Mouse (Mus musculus) hindbrain, postnatal 0 days (tissue): ENCODE data around the gene Cers4. TPM values are rescaled to one million over a fixed set of nuclear protein-coding genes. Genes with fewer than 3 reads are reported as not detected.

ENCODE experiments used
- ATAC-seq: fragments of 200-750 bp; cut with Nextera tagmentation; 2 replicates; pipeline ENCODE4 v1.8.0; 2017; ENCODE audit warnings: mild to moderate bottlenecking, moderate TSS enrichment, moderate library complexity
- DNase-seq: peaks from one replicate; pipeline ENCODE4 v3.0.0-alpha.2; 2015; ENCODE audit warnings: low spot score
- H3K27ac ChIP-seq: fragments of 300-500 bp; sonication (generic); 2 replicates; pipeline ENCODE4 v1.5.1; 2014; ENCODE audit warnings: mild to moderate bottlenecking
- H3K27me3 ChIP-seq: fragments of 300-500 bp; sonication (generic); 2 replicates; pipeline ENCODE4 v1.6.1; 2014; ENCODE audit warnings: low read length, mixed read lengths; ENCODE audit not compliant: insufficient read depth
- H3K36me3 ChIP-seq: fragments of 300-500 bp; sonication (generic); 2 replicates; pipeline ENCODE4 v1.6.1; 2014; ENCODE audit warnings: low read length, mixed read lengths; ENCODE audit not compliant: insufficient read depth
- H3K4me1 ChIP-seq: fragments of 300-500 bp; sonication (generic); 2 replicates; pipeline ENCODE4 v1.6.1; 2014; ENCODE audit warnings: antibody characterized with exemption, low read length, mixed read lengths; ENCODE audit not compliant: insufficient read depth
- H3K4me2 ChIP-seq: fragments of 300-500 bp; sonication (generic); 2 replicates; pipeline ENCODE4 v1.6.1; 2014; ENCODE audit warnings: low read depth, mild to moderate bottlenecking, low read length, moderate library complexity, mixed read lengths
- H3K4me3 ChIP-seq: fragments of 300-500 bp; sonication (generic); 2 replicates; pipeline ENCODE4 v1.5.1; 2014; ENCODE audit warnings: low read length
- H3K9ac ChIP-seq: fragments of 300-500 bp; sonication (generic); replicated peaks from 2 replicates; pipeline ENCODE4 v1.6.1; 2014; ENCODE audit warnings: mild to moderate bottlenecking, low read length, moderate library complexity, mixed read lengths
- H3K9me3 ChIP-seq: fragments of 300-500 bp; sonication (generic); 2 replicates; pipeline ENCODE4 v1.6.1; 2016; ENCODE audit warnings: low read length, mixed read lengths
- CTCF ChIP-seq: IDR thresholded peaks from 2 replicates; pipeline ENCODE4 v1.5.1; 2016; ENCODE audit warnings: antibody characterized with exemption, control low read depth, low read depth
- WGBS: fragments of 180-500 bp; shearing (Covaris S2); extraction: QIAGEN DNeasy Blood & Tissue Kit; methylation state at CpG from one replicate; pipeline ENCODE4 v1.1.7; 2014; 5-methylcytosine and 5-hydroxymethylcytosine counted together
- polyA plus RNA-seq: library from polyadenylated mRNA; unstranded; fragments of >200 nt; fragmentation: Nextera tagmentation; extraction: Ambion mirVana; gene quantifications from 2 replicates; pipeline ENCODE4 v1.2.1, GENCODE M21; 2015
- total RNA-seq: library from RNA; depleted of rRNA; stranded (reverse); fragments of >200 nt; gene quantifications from 2 replicates; pipeline ENCODE4 v1.2.3, GENCODE M21; 2014; rRNA removed

Gene Cers4
- total and polyA plus RNA-seq, 2 experiments from 2014 or later = 50.9 to 63.0 TPM

GRCm38 (mm10) chr8:4510824-4511223 lies 18.0 kb downstream of the Cers4 start:
- WGBS = 89% methylated on average over 4 of the region's 4 CpGs
- H3K9ac ChIP-seq = no peak overlapping the region
- H3K9me3 ChIP-seq = no peaks in the 10 kb centered on the region
- no peaks in the 10 kb centered on the region for H3K4me1 ChIP-seq
- H3K27ac ChIP-seq = no peak overlapping the region
- no peak overlapping the region for H3K4me2 ChIP-seq
- no peak for ATAC-seq
- no peaks in the 10 kb centered on the region for H3K27me3 ChIP-seq
- no peak for DNase-seq
- TF ChIP-seq CTCF = peak; percentile 34
- no peaks in the 10 kb centered on the region for H3K36me3 ChIP-seq
- H3K4me3 ChIP-seq = no peak overlapping the region

- Histone ChIP-seq H3K4me1 (no peaks in the 10 kb centered on the region), H3K4me2 (no peak overlapping the region), H3K36me3 (no peaks in the 10 kb centered on the region; the same call in 1 of the 2 replicates), H3K9me3 (no peaks in the 10 kb centered on the region), H3K27ac (no peak overlapping the region; the same call in 1 of the 2 replicates), H3K27me3 (no peaks in the 10 kb centered on the region), H3K4me3 (no peak overlapping the region), H3K9ac (no peak overlapping the region)
- no peak for DNase-seq
- WGBS = 31% methylated on average over 2 of the region's 2 CpGs
- TF ChIP-seq CTCF = no peak
- no peak for ATAC-seq
Measured at GRCm38 (mm10) chr8:4511429-4512115, 18.7 kb downstream of the Cers4 start.

- no peak overlapping the region for H3K4me2 ChIP-seq
- TF ChIP-seq CTCF = no peak
- ATAC-seq (peak; percentile 44; the same call in 1 of the 2 replicates), DNase-seq (peak; percentile 23)
- no peak overlapping the region for H3K4me3 ChIP-seq
- H3K9me3 ChIP-seq = no peaks in the 10 kb centered on the region
- no peak overlapping the region; the same call in 1 of the 2 replicates for H3K27ac ChIP-seq
- no peaks in the 10 kb centered on the region for H3K4me1 ChIP-seq
- no peaks in the 10 kb centered on the region for H3K27me3 ChIP-seq
- H3K9ac ChIP-seq = no peak overlapping the region
- WGBS = 25% methylated on average over 8 of the region's 8 CpGs
- H3K36me3 ChIP-seq = peaks cover 5% of the 10 kb centered on the region
Measured at GRCm38 (mm10) chr8:4512116-4512495, 19.3 kb downstream of the Cers4 start.

GRCm38 (mm10) chr8:4516162-4516561 lies 23.3 kb downstream of the Cers4 start:
- WGBS = 84% methylated on average over 2 of the region's 2 CpGs
- Histone ChIP-seq H3K36me3 (peaks cover 28% of the 10 kb centered on the region), H3K27ac (no peak overlapping the region), H3K27me3 (no peaks in the 10 kb centered on the region), H3K9me3 (no peaks in the 10 kb centered on the region), H3K4me3 (no peak overlapping the region), H3K4me1 (no peaks in the 10 kb centered on the region), H3K9ac (no peak overlapping the region), H3K4me2 (no peak overlapping the region)
- DNase-seq (peak; percentile 65), ATAC-seq (peak; percentile 33)
- TF ChIP-seq CTCF = peak; percentile 73

GRCm38 (mm10) chr8:4521472-4521871 lies 28.6 kb downstream of the Cers4 start:
- 89% methylated on average over 4 of the region's 4 CpGs for WGBS
- Histone ChIP-seq H3K36me3 (peaks cover 45% of the 10 kb centered on the region), H3K9me3 (no peaks in the 10 kb centered on the region), H3K9ac (no peak overlapping the region), H3K4me2 (no peak overlapping the region), H3K4me1 (no peaks in the 10 kb centered on the region), H3K27ac (no peak overlapping the region), H3K4me3 (no peak overlapping the region), H3K27me3 (no peaks in the 10 kb centered on the region)
- no peak for TF ChIP-seq CTCF
- DNase-seq (no peak), ATAC-seq (no peak)

GRCm38 (mm10) chr8:4523525-4523924 lies 30.7 kb downstream of the Cers4 start:
- Histone ChIP-seq H3K4me1 (no peaks in the 10 kb centered on the region), H3K27me3 (no peaks in the 10 kb centered on the region), H3K9me3 (no peaks in the 10 kb centered on the region), H3K27ac (no peak overlapping the region), H3K9ac (no peak overlapping the region), H3K36me3 (peaks cover 30% of the 10 kb centered on the region), H3K4me2 (no peak overlapping the region), H3K4me3 (no peak overlapping the region)
- 97% methylated on average over 10 of the region's 10 CpGs for WGBS
- TF ChIP-seq CTCF = no peak
- no peak for DNase-seq
- ATAC-seq = no peak

Other genes starting within 250 kb of the Cers4 start
- 9.0 and 15.5 TPM in 2 replicates for gene Tgfbr3l, start 244.8 kb upstream of the Cers4 start, total RNA-seq
- gene Tgfbr3l, start 244.8 kb upstream of the Cers4 start, polyA plus RNA-seq = 3.7 TPM in 2 replicates
- gene Snapc2, start 239.9 kb upstream of the Cers4 start, total RNA-seq = 89.6 and 91.3 TPM in 2 replicates
- gene Snapc2, start 239.9 kb upstream of the Cers4 start, polyA plus RNA-seq = 63.4 and 65.3 TPM in 2 replicates
- 99.4 and 109 TPM in 2 replicates for gene Ctxn1, start 233.8 kb upstream of the Cers4 start, total RNA-seq
- 224 and 240 TPM in 2 replicates for gene Ctxn1, start 233.8 kb upstream of the Cers4 start, polyA plus RNA-seq
- 45.7 and 64.8 TPM in 2 replicates for gene Timm44, start 217.1 kb upstream of the Cers4 start, total RNA-seq
- 46.7 and 50.0 TPM in 2 replicates for gene Timm44, start 217.1 kb upstream of the Cers4 start, polyA plus RNA-seq
- gene Ccl25, start 167.8 kb upstream of the Cers4 start, total RNA-seq = 5.9 and 6.1 TPM in 2 replicates
- 17.2 and 17.9 TPM in 2 replicates for gene Ccl25, start 167.8 kb upstream of the Cers4 start, polyA plus RNA-seq
- 56.2 and 61.0 TPM in 2 replicates for gene Elavl1, start 167.6 kb upstream of the Cers4 start, total RNA-seq
- 64.6 and 68.4 TPM in 2 replicates for gene Elavl1, start 167.6 kb upstream of the Cers4 start, polyA plus RNA-seq
- 3.8 and 6.2 TPM in 2 replicates for gene Zfp958, start 120.1 kb downstream of the Cers4 start, total RNA-seq
- 10.6 and 11.6 TPM in 2 replicates for gene Zfp958, start 120.1 kb downstream of the Cers4 start, polyA plus RNA-seq